Mouse (Mus musculus): Measurements from ENCODE around the gene Kcnab1. TPM values are rescaled to one million over a fixed set of nuclear protein-coding genes. Genes with fewer than 3 reads are reported as not detected.

The Kcnab1 gene
- 5.5 TPM in 2 replicates for polyA plus RNA-seq (2016; fragmentation: Nextera tagmentation; extraction: Ambion mirVana)

- Histone ChIP-seq H3K9me3 (no peaks in the 10 kb centered on the region), H3K4me1 (replicated peaks) (peaks cover 36% of the 10 kb centered on the region), H3K27ac (peak within 1 kb of the TSS; percentile 84), H3K4me3 (peak within 1 kb of the TSS; percentile 63), H3K36me3 (no peaks in the 10 kb centered on the region), H3K27me3 (ENCODE audit: insufficient read depth, poor library complexity, severe bottlenecking) (peaks cover 33% of the 10 kb centered on the region)
- WGBS, result under 1% methylated on average over 30 of the region's 30 CpGs
- peak; percentile 65 for DNase-seq (ENCODE audit: low spot score)
Measured at GRCm38 (mm10) chr3:65108945-65109921, at the start of gene Kcnab1. Kcnab1 (plus strand) TSS chr3:65109384.

- Histone ChIP-seq H3K27me3 (ENCODE audit: insufficient read depth, poor library complexity, severe bottlenecking) (no peaks in the 10 kb centered on the region), H3K36me3 (no peaks in the 10 kb centered on the region), H3K4me3 (no peak overlapping the region), H3K4me1 (replicated peaks) (no peaks in the 10 kb centered on the region), H3K9me3 (peaks cover 4% of the 10 kb centered on the region; the same call in 1 of the 2 replicates), H3K27ac (no peak overlapping the region)
- 81% methylated on average over 2 of the region's 2 CpGs for WGBS
- no peak for DNase-seq (ENCODE audit: low spot score)
Measured at GRCm38 (mm10) chr3:65088295-65088694, 20.9 kb upstream of the Kcnab1 start.

- no peaks in the 10 kb centered on the region for H3K9me3 ChIP-seq
- WGBS, result 85% methylated on average over 6 of the region's 6 CpGs
- DNase-seq (ENCODE audit: low spot score), result no peak
- no peak overlapping the region for H3K27ac ChIP-seq
- H3K4me3 ChIP-seq, result no peak overlapping the region
- no peaks in the 10 kb centered on the region for H3K36me3 ChIP-seq
- peaks cover 14% of the 10 kb centered on the region for H3K27me3 ChIP-seq (ENCODE audit: insufficient read depth, poor library complexity, severe bottlenecking)
- peaks cover 24% of the 10 kb centered on the region for H3K4me1 ChIP-seq (replicated peaks)
Measured at GRCm38 (mm10) chr3:65104117-65104516, 5.1 kb upstream of the Kcnab1 start.

- Histone ChIP-seq H3K4me1 (replicated peaks) (peaks cover 36% of the 10 kb centered on the region), H3K4me3 (peak overlapping the region; percentile 63), H3K36me3 (no peaks in the 10 kb centered on the region), H3K27me3 (ENCODE audit: insufficient read depth, poor library complexity, severe bottlenecking) (peaks cover 33% of the 10 kb centered on the region), H3K27ac (no peak overlapping the region; the same call in 1 of the 2 replicates), H3K9me3 (no peaks in the 10 kb centered on the region)
- WGBS, result 74% methylated on average over 9 of the region's 9 CpGs
- no peak for DNase-seq (ENCODE audit: low spot score)
Measured at GRCm38 (mm10) chr3:65110190-65110589, 1.0 kb downstream of the Kcnab1 start.

GRCm38 (mm10) chr3:65111176-65111575 is 2.0 kb downstream of the Kcnab1 start:
- WGBS, result 93% methylated on average over 2 of the region's 2 CpGs
- Histone ChIP-seq H3K4me3 (no peak overlapping the region), H3K27ac (no peak overlapping the region), H3K9me3 (no peaks in the 10 kb centered on the region), H3K4me1 (replicated peaks) (peaks cover 36% of the 10 kb centered on the region), H3K27me3 (ENCODE audit: insufficient read depth, poor library complexity, severe bottlenecking) (peaks cover 33% of the 10 kb centered on the region), H3K36me3 (no peaks in the 10 kb centered on the region)
- DNase-seq (ENCODE audit: low spot score), result no peak

GRCm38 (mm10) chr3:65115164-65115563 is 6.0 kb downstream of the Kcnab1 start:
- Histone ChIP-seq H3K4me3 (no peak overlapping the region), H3K27me3 (ENCODE audit: insufficient read depth, poor library complexity, severe bottlenecking) (peaks cover 14% of the 10 kb centered on the region), H3K27ac (no peak overlapping the region), H3K4me1 (replicated peaks) (peaks cover 1% of the 10 kb centered on the region), H3K36me3 (no peaks in the 10 kb centered on the region), H3K9me3 (no peaks in the 10 kb centered on the region)
- DNase-seq (ENCODE audit: low spot score), result no peak
- 97% methylated on average over 6 of the region's 6 CpGs for WGBS

GRCm38 (mm10) chr3:65116958-65117357 is 7.8 kb downstream of the Kcnab1 start:
- Histone ChIP-seq H3K36me3 (no peaks in the 10 kb centered on the region), H3K27ac (no peak overlapping the region), H3K4me3 (no peak overlapping the region), H3K9me3 (no peaks in the 10 kb centered on the region), H3K27me3 (ENCODE audit: insufficient read depth, poor library complexity, severe bottlenecking) (no peaks in the 10 kb centered on the region), H3K4me1 (replicated peaks) (no peaks in the 10 kb centered on the region)
- DNase-seq (ENCODE audit: low spot score), result no peak
- 89% methylated on average over 3 of the region's 3 CpGs for WGBS

GRCm38 (mm10) chr3:65117365-65117764 is 8.2 kb downstream of the Kcnab1 start:
- Histone ChIP-seq H3K9me3 (no peaks in the 10 kb centered on the region), H3K36me3 (no peaks in the 10 kb centered on the region), H3K27me3 (ENCODE audit: insufficient read depth, poor library complexity, severe bottlenecking) (no peaks in the 10 kb centered on the region), H3K4me3 (no peak overlapping the region), H3K4me1 (replicated peaks) (no peaks in the 10 kb centered on the region), H3K27ac (no peak overlapping the region)
- 85% methylated on average over 8 of the region's 8 CpGs for WGBS
- no peak for DNase-seq (ENCODE audit: low spot score)

- H3K4me3 ChIP-seq, result no peak overlapping the region
- no peaks in the 10 kb centered on the region for H3K36me3 ChIP-seq
- no peaks in the 10 kb centered on the region for H3K4me1 ChIP-seq (replicated peaks)
- H3K27ac ChIP-seq, result no peak overlapping the region
- H3K9me3 ChIP-seq, result no peaks in the 10 kb centered on the region
- H3K27me3 ChIP-seq (ENCODE audit: insufficient read depth, poor library complexity, severe bottlenecking), result no peaks in the 10 kb centered on the region
- no peak for DNase-seq (ENCODE audit: low spot score)
- 81% methylated on average over 3 of the region's 3 CpGs for WGBS
Measured at GRCm38 (mm10) chr3:65124975-65125374, 15.8 kb downstream of the Kcnab1 start.

- Histone ChIP-seq H3K27me3 (ENCODE audit: insufficient read depth, poor library complexity, severe bottlenecking) (no peaks in the 10 kb centered on the region), H3K36me3 (no peaks in the 10 kb centered on the region), H3K4me1 (replicated peaks) (no peaks in the 10 kb centered on the region), H3K9me3 (no peaks in the 10 kb centered on the region), H3K27ac (no peak overlapping the region), H3K4me3 (no peak overlapping the region)
- DNase-seq (ENCODE audit: low spot score), result no peak
- WGBS, result 86% methylated on average over 1 of the region's 1 CpGs
Measured at GRCm38 (mm10) chr3:65129625-65130024, 20.4 kb downstream of the Kcnab1 start.

- WGBS, result 81% methylated on average over 5 of the region's 5 CpGs
- Histone ChIP-seq H3K27me3 (ENCODE audit: insufficient read depth, poor library complexity, severe bottlenecking) (no peaks in the 10 kb centered on the region), H3K4me1 (replicated peaks) (no peaks in the 10 kb centered on the region), H3K9me3 (no peaks in the 10 kb centered on the region), H3K27ac (no peak overlapping the region), H3K4me3 (no peak overlapping the region), H3K36me3 (no peaks in the 10 kb centered on the region)
- no peak for DNase-seq (ENCODE audit: low spot score)
Measured at GRCm38 (mm10) chr3:65134931-65135330, 25.7 kb downstream of the Kcnab1 start.

GRCm38 (mm10) chr3:65136897-65137296 is 27.7 kb downstream of the Kcnab1 start:
- Histone ChIP-seq H3K4me1 (replicated peaks) (no peaks in the 10 kb centered on the region), H3K27me3 (ENCODE audit: insufficient read depth, poor library complexity, severe bottlenecking) (no peaks in the 10 kb centered on the region), H3K4me3 (no peak overlapping the region), H3K36me3 (no peaks in the 10 kb centered on the region), H3K27ac (no peak overlapping the region), H3K9me3 (no peaks in the 10 kb centered on the region)
- WGBS, result 85% methylated on average over 5 of the region's 5 CpGs
- no peak for DNase-seq (ENCODE audit: low spot score)

- no peaks in the 10 kb centered on the region for H3K36me3 ChIP-seq
- H3K4me1 ChIP-seq (replicated peaks), result no peaks in the 10 kb centered on the region
- DNase-seq (ENCODE audit: low spot score), result no peak
- H3K27ac ChIP-seq, result no peak overlapping the region
- H3K9me3 ChIP-seq, result no peaks in the 10 kb centered on the region
- no peak overlapping the region for H3K4me3 ChIP-seq
- no peaks in the 10 kb centered on the region for H3K27me3 ChIP-seq (ENCODE audit: insufficient read depth, poor library complexity, severe bottlenecking)
- WGBS, result 84% methylated on average over 3 of the region's 3 CpGs
Measured at GRCm38 (mm10) chr3:65138739-65139138, 29.6 kb downstream of the Kcnab1 start.

All from hindbrain, embryonic 10.5 days (tissue).